In genomic region chr12:86878426-86879353, GRCm38 (mm10) we compare ENCODE assay signal across 9 mouse cellular contexts. TPM values are rescaled to one million over a fixed set of nuclear protein-coding genes. Genes with fewer than 3 reads are reported as not detected.
DNase-seq lines count a peak whose midpoint lies in the region; ATAC-seq lines count a peak whose summit lies in the region.
"Had no signal": no experiment of that assay in that cellular context is flagged by ENCODE, and none has a peak within 500 bp of the region (broad histone marks: within the 10 kb centered on the region; RNA-seq: fewer than 3 reads in every experiment).

No protein-coding gene starts in this region.

- H3K9ac ChIP-seq in hindbrain, embryonic 12.5 days, result no peak overlapping the region
- H3K9ac ChIP-seq in midbrain, embryonic 14.5 days (replicated peaks; ENCODE audit: low read length), result peak overlapping the region; percentile 26; the same call in 1 of the 2 replicates
- H3K9ac ChIP-seq: liver, embryonic 13.5 days had no signal

- no peaks in the 10 kb centered on the region; the same call in 1 of the 2 replicates for H3K36me3 ChIP-seq in hindbrain, embryonic 12.5 days
- H3K36me3 ChIP-seq in hindbrain, embryonic 10.5 days, result peaks cover 17% of the 10 kb centered on the region
- peaks cover 22% of the 10 kb centered on the region; the same call in 1 of the 2 replicates for H3K36me3 ChIP-seq in midbrain, embryonic 14.5 days (ENCODE audit: control insufficient read depth, insufficient read depth, low read length)
- H3K36me3 ChIP-seq: liver, embryonic 13.5 days had no signal

- H3K27me3 ChIP-seq in hindbrain, embryonic 12.5 days, result no peaks in the 10 kb centered on the region
- H3K27me3 ChIP-seq in hindbrain, embryonic 10.5 days (ENCODE audit: insufficient read depth, poor library complexity, severe bottlenecking), result peaks cover 23% of the 10 kb centered on the region; the same call in 1 of the 2 replicates
- no peaks in the 10 kb centered on the region for H3K27me3 ChIP-seq in midbrain, embryonic 14.5 days (ENCODE audit: control insufficient read depth, insufficient read depth, low read length)

- no peak overlapping the region for H3K4me3 ChIP-seq in hindbrain, embryonic 12.5 days
- no peak overlapping the region for H3K4me3 ChIP-seq in hindbrain, embryonic 10.5 days
- H3K4me3 ChIP-seq in midbrain, embryonic 14.5 days (replicated peaks; ENCODE audit: low read depth, low read length), result peak overlapping the region; percentile 98; the same call in 1 of the 2 replicates
- H3K4me3 ChIP-seq: liver, embryonic 13.5 days had no signal

- ATAC-seq in hindbrain, embryonic 12.5 days (ENCODE audit: low FRiP score), result no peak
- ATAC-seq in midbrain, embryonic 14.5 days (ENCODE audit: low FRiP score, low TSS enrichment), result no peak
- ATAC-seq in monocyte, adult 5-6 weeks (replicated peaks; ENCODE audit: insufficient number of reproducible peaks, low FRiP score, low TSS enrichment, poor library complexity, severe bottlenecking), result no peak

- peaks cover 40% of the 10 kb centered on the region for H3K4me1 ChIP-seq in hindbrain, embryonic 12.5 days
- peaks cover 46% of the 10 kb centered on the region for H3K4me1 ChIP-seq in hindbrain, embryonic 10.5 days (replicated peaks)
- H3K4me1 ChIP-seq in midbrain, embryonic 14.5 days (ENCODE audit: control insufficient read depth, insufficient read depth, low read length), result peaks cover 26% of the 10 kb centered on the region

- 71% methylated on average over 16 of the region's 16 CpGs for WGBS in hindbrain, embryonic 12.5 days
- 83% methylated on average over 16 of the region's 16 CpGs for WGBS in hindbrain, embryonic 10.5 days
- 72% methylated on average over 16 of the region's 16 CpGs for WGBS in midbrain, embryonic 14.5 days

- H3K27ac ChIP-seq in hindbrain, embryonic 12.5 days, result peak overlapping the region; percentile 74
- H3K27ac ChIP-seq in hindbrain, embryonic 10.5 days, result no peak overlapping the region
- peak overlapping the region; percentile 57; the same call in 1 of the 2 replicates for H3K27ac ChIP-seq in midbrain, embryonic 14.5 days (replicated peaks; ENCODE audit: low read depth, low read length)
- H3K27ac ChIP-seq: liver, embryonic 13.5 days had no signal

- intact Hi-C loops in heart, postnatal 10 days (cut with DNase I), result no loop called here

- no peak for DNase-seq in hindbrain, embryonic 10.5 days (ENCODE audit: low spot score)
- peak; percentile 50 for DNase-seq in MN1 (ENCODE audit: low spot score)
- DNase-seq in heart, postnatal 10 days, result peak; percentile 40 to 56
- no peak for DNase-seq in midbrain, embryonic 14.5 days
- DNase-seq in right cerebral cortex, postnatal 25 days, result no peak
- DNase-seq in thymus, adult 18-20 months, result no peak
- DNase-seq: liver, embryonic 13.5 days had no signal

- H3K4me2 ChIP-seq in hindbrain, embryonic 12.5 days (replicated peaks), result peak overlapping the region; percentile 96
- peak overlapping the region; percentile 82 for H3K4me2 ChIP-seq in midbrain, embryonic 14.5 days (ENCODE audit: low read length)
- H3K4me2 ChIP-seq: liver, embryonic 13.5 days had no signal

- no peaks in the 10 kb centered on the region for H3K9me3 ChIP-seq in hindbrain, embryonic 12.5 days (replicated peaks)
- no peaks in the 10 kb centered on the region for H3K9me3 ChIP-seq in hindbrain, embryonic 10.5 days
- no peaks in the 10 kb centered on the region for H3K9me3 ChIP-seq in midbrain, embryonic 14.5 days (ENCODE audit: control insufficient read depth, low read length)
- H3K9me3 ChIP-seq: liver, embryonic 13.5 days had no signal

RNA-seq across cellular contexts. Expression of gene Irf2bpl, which starts 5.9 kb away (rescaled TPM):
- polyA plus RNA-seq in hindbrain, embryonic 12.5 days (2016; fragmentation: Nextera tagmentation; extraction: Ambion mirVana), result 75.9 and 86.3 TPM in 2 replicates
- 20.3 and 34.2 TPM in 2 replicates for polyA plus RNA-seq in hindbrain, embryonic 10.5 days (2016; fragmentation: Nextera tagmentation; extraction: Ambion mirVana)
- 10 to 100 TPM; 60.3 to 67.5 TPM for total RNA-seq in heart, postnatal 10 days (2021)
- 71.6 and 80.2 TPM in 2 replicates for polyA plus RNA-seq in midbrain, embryonic 14.5 days (2014; fragmentation: Nextera tagmentation; extraction: Ambion mirVana)
- 15.1 to 32.7 TPM (median 18.2 TPM) in 3 replicates for total RNA-seq in monocyte, adult 5-6 weeks (2017)

Comparison
In these comparisons a context has a peak if more than half of its experiments do, and no peak if none do; other contexts are left out.
1. DNase-seq: peak in MN1 (single experiment) and heart, postnatal 10 days (2 of 2); none in hindbrain, embryonic 10.5 days (single experiment), midbrain, embryonic 14.5 days (single experiment), right cerebral cortex, postnatal 25 days (single experiment) and thymus, adult 18-20 months (0 of 2).